Mouse (Mus musculus) megakaryocyte, adult 5-6 weeks (primary cell): ENCODE measurements around the gene Rdh5. TPM values are rescaled to one million over a fixed set of nuclear protein-coding genes. Genes with fewer than 3 reads are reported as not detected.
A peak's percentile ranks its signal among the peaks of the same experiment; 100 is the strongest.

Experiments
- ATAC-seq: 2 replicates; pipeline ENCODE4 v1.8.0; 2016; ENCODE audit warnings: mild to moderate bottlenecking, inconsistent platforms; ENCODE audit not compliant: poor library complexity, severe bottlenecking
- total RNA-seq, 2 experiments: library from RNA; stranded (forward) in 1 of 2; stranded (reverse) in 1 of 2; fragments of 153-499, 151-499 nt in 1 of 2; fragments of 221-1000, 200-1000 nt in 1 of 2; gene quantifications; 2 replicates each; pipeline versions ENCODE4 v1.2.3 to v1.2.4; 2015 to 2017

Rdh5 gene
- total RNA-seq, 2 experiments from 2014 or later, result 3.6 to 6.0 TPM

GRCm38 (mm10) chr10:128909567-128910028 lies 13.1 kb downstream of the Rdh5 start:
- ATAC-seq, result peak; percentile 54

GRCm38 (mm10) chr10:128908778-128909448 lies 13.8 kb downstream of the Rdh5 start:
- ATAC-seq, result peak; percentile 11

GRCm38 (mm10) chr10:128904812-128905211 lies 17.9 kb downstream of the Rdh5 start:
- no peak for ATAC-seq

- peak; percentile 77 for ATAC-seq
These were observed 20.2 kb downstream of the Rdh5 start for GRCm38 (mm10) chr10:128902409-128902988.

GRCm38 (mm10) chr10:128901409-128901808 lies 21.3 kb downstream of the Rdh5 start:
- peak; percentile 41; the same call in 1 of the 2 replicates for ATAC-seq

- peak; percentile 61 for ATAC-seq
These were observed 22.0 kb downstream of the Rdh5 start, which contains the start of gene Cd63 for GRCm38 (mm10) chr10:128900698-128901097. Gene Cd63 (plus strand): TSS chr10:128900989.

- ATAC-seq, result peak; percentile 34
These were observed 22.8 kb downstream of the Rdh5 start for GRCm38 (mm10) chr10:128899759-128900490.

GRCm38 (mm10) chr10:128897501-128897900 lies 25.2 kb downstream of the Rdh5 start:
- ATAC-seq, result no peak

- no peak for ATAC-seq
These were observed 25.9 kb downstream of the Rdh5 start for GRCm38 (mm10) chr10:128896807-128897206.

GRCm38 (mm10) chr10:128895952-128896693 lies 26.6 kb downstream of the Rdh5 start:
- ATAC-seq, result no peak

GRCm38 (mm10) chr10:128895437-128895836 lies 27.3 kb downstream of the Rdh5 start:
- ATAC-seq, result peak; percentile 72

- ATAC-seq, result no peak
These were observed 30.4 kb downstream of the Rdh5 start for GRCm38 (mm10) chr10:128892246-128892645.

- peak; percentile 45 for ATAC-seq
These were observed 31.2 kb downstream of the Rdh5 start, which contains the start of gene Gdf11 for GRCm38 (mm10) chr10:128891296-128892094. Gene Gdf11 (minus strand): TSS chr10:128891718.

- peak; percentile 8 for ATAC-seq
These were observed 32.0 kb downstream of the Rdh5 start for GRCm38 (mm10) chr10:128890383-128891295.

GRCm38 (mm10) chr10:128889846-128890245 lies 32.8 kb downstream of the Rdh5 start:
- no peak for ATAC-seq

GRCm38 (mm10) chr10:128888941-128889827 lies 33.5 kb downstream of the Rdh5 start:
- peak; percentile 29; the same call in 1 of the 2 replicates for ATAC-seq

- ATAC-seq, result no peak
These were observed 40.6 kb downstream of the Rdh5 start for GRCm38 (mm10) chr10:128882067-128882466.

GRCm38 (mm10) chr10:128878811-128879210 lies 43.9 kb downstream of the Rdh5 start:
- ATAC-seq, result no peak
